Mouse (Mus musculus) MEL (cell line): Measurements from ENCODE around the gene Bmpr2. TPM values are rescaled to one million over a fixed set of nuclear protein-coding genes. Genes with fewer than 3 reads are reported as not detected.

Source experiments
- DNase-seq: peaks from one replicate; pipeline ENCODE4 v3.0.0; 2011; ENCODE audit warnings: low read depth, low spot score
- H3K27ac ChIP-seq: 2 replicates; pipeline ENCODE4 v1.5.1; 2012; ENCODE audit warnings: low read depth, mild to moderate bottlenecking, control low read depth, low read length, moderate library complexity; ENCODE audit not compliant: control insufficient read depth
- H3K27me3 ChIP-seq, 2 experiments: fragments of 150-350 bp in 1 of 2; sonication (generic) in 1 of 2; 2 replicates each; pipeline ENCODE4 v1.6.1; 2012; ENCODE audit warnings: low read length in 2 of 2, mild to moderate bottlenecking in 2 of 2, improper control_type of control experiment in 1 of 2, moderate library complexity in 1 of 2; ENCODE audit not compliant: insufficient read depth in 2 of 2, control insufficient read depth in 1 of 2
- H3K36me3 ChIP-seq, 2 experiments: 2 replicates each; pipeline ENCODE4 v1.6.1; 2012 to 2014; ENCODE audit warnings: low read length in 2 of 2, improper control_type of control experiment in 1 of 2, inconsistent platforms in 1 of 2, mild to moderate bottlenecking in 1 of 2; ENCODE audit not compliant: insufficient read depth in 2 of 2, control insufficient read depth in 1 of 2
- H3K4me1 ChIP-seq, 2 experiments: fragments of 150-350 bp in 1 of 2; sonication (generic) in 1 of 2; 2 replicates each; pipeline ENCODE4 v1.6.1; 2012; ENCODE audit warnings: low read length in 2 of 2, improper control_type of control experiment in 1 of 2, mild to moderate bottlenecking in 1 of 2; ENCODE audit not compliant: insufficient read depth in 2 of 2, control insufficient read depth in 1 of 2
- H3K4me3 ChIP-seq, 2 experiments: fragments of 150-350 bp in 1 of 2; sonication (generic) in 1 of 2; 2 replicates each; pipeline ENCODE4 v1.5.1; 2012; ENCODE audit warnings: low read depth in 2 of 2, low read length in 2 of 2, mild to moderate bottlenecking in 2 of 2, moderate library complexity in 2 of 2, control low read depth in 1 of 2, improper control_type of control experiment in 1 of 2; ENCODE audit not compliant: control insufficient read depth in 1 of 2, insufficient read depth in 1 of 2
- H3K79me2 ChIP-seq: 2 replicates; pipeline ENCODE4 v1.6.1; 2012; ENCODE audit warnings: mild to moderate bottlenecking, low read length, moderate library complexity; ENCODE audit not compliant: control insufficient read depth, poor library complexity, insufficient read depth
- H3K9ac ChIP-seq: 2 replicates; pipeline ENCODE4 v1.6.1; 2012; ENCODE audit warnings: low read depth, mild to moderate bottlenecking, control low read depth, low read length, moderate library complexity; ENCODE audit not compliant: control insufficient read depth, poor library complexity, severe bottlenecking
- H3K9me3 ChIP-seq: fragments of 150-350 bp; sonication (generic); replicated peaks from 2 replicates; pipeline ENCODE4 v1.6.1; 2012; ENCODE audit warnings: mild to moderate bottlenecking, low read length, improper control_type of control experiment, moderate library complexity; ENCODE audit not compliant: insufficient read depth
- BHLHE40 ChIP-seq: IDR thresholded peaks from 2 replicates; pipeline ENCODE4 v1.6.1; 2012; ENCODE audit warnings: low read depth, mild to moderate bottlenecking, inconsistent platforms, low read length, improper control_type of control experiment, borderline replicate concordance
- CHD1 ChIP-seq: IDR thresholded peaks from 2 replicates; pipeline ENCODE4 v1.6.1; 2012; ENCODE audit warnings: low read depth, mild to moderate bottlenecking, inconsistent platforms, low read length, improper control_type of control experiment
- CHD2 ChIP-seq: IDR thresholded peaks from 2 replicates; pipeline ENCODE4 v1.6.1; 2011; ENCODE audit warnings: low read length, improper control_type of control experiment
- CTCF ChIP-seq, 3 experiments: IDR thresholded peaks in 2 of 3; conservative IDR thresholded peaks in 1 of 3; 2 replicates each; pipeline ENCODE4 v1.5.1; 2011 to 2012; ENCODE audit warnings: low read length in 3 of 3, low read depth in 2 of 3, mild to moderate bottlenecking in 2 of 3, improper control_type of control experiment in 1 of 3, inconsistent platforms in 1 of 3, mixed read lengths in 1 of 3, moderate library complexity in 1 of 3; ENCODE audit not compliant: control insufficient read depth in 1 of 3, insufficient read depth in 1 of 3, poor library complexity in 1 of 3, severe bottlenecking in 1 of 3
- E2F4 ChIP-seq: IDR thresholded peaks from 2 replicates; pipeline ENCODE4 v1.6.1; 2011; ENCODE audit warnings: low read depth, low read length, improper control_type of control experiment, borderline replicate concordance
- ELF1 ChIP-seq: IDR thresholded peaks from 2 replicates; pipeline ENCODE4 v1.6.1; 2014; ENCODE audit warnings: low read depth, mild to moderate bottlenecking, inconsistent platforms, low read length, improper control_type of control experiment, moderate library complexity
- EP300 ChIP-seq, 2 experiments: IDR thresholded peaks; 2 replicates each; pipeline ENCODE4 v1.6.1; 2011; ENCODE audit warnings: improper control_type of control experiment in 2 of 2, low read length in 2 of 2, low read depth in 1 of 2, mild to moderate bottlenecking in 1 of 2
- ETS1 ChIP-seq: IDR thresholded peaks from 2 replicates; pipeline ENCODE4 v1.6.1; 2012; ENCODE audit warnings: low read depth, mild to moderate bottlenecking, inconsistent platforms, low read length, improper control_type of control experiment, moderate library complexity
- GABPA ChIP-seq: IDR thresholded peaks from 2 replicates; pipeline ENCODE4 v1.6.1; 2012; ENCODE audit warnings: low read depth, mild to moderate bottlenecking, inconsistent platforms, low read length, improper control_type of control experiment, moderate library complexity
- HCFC1 ChIP-seq: IDR thresholded peaks from 2 replicates; pipeline ENCODE4 v1.6.1; 2012; ENCODE audit warnings: low read depth, mild to moderate bottlenecking, inconsistent platforms, low read length, improper control_type of control experiment, moderate library complexity
- JUND ChIP-seq: IDR thresholded peaks from 2 replicates; pipeline ENCODE4 v1.6.1; 2011; ENCODE audit warnings: low read depth, mild to moderate bottlenecking, improper control_type of control experiment, low read length
- KAT2A ChIP-seq: conservative IDR thresholded peaks from 2 replicates; pipeline ENCODE4 v1.6.1; 2012; ENCODE audit warnings: low read depth, low read length, improper control_type of control experiment, inconsistent platforms
- MAFK ChIP-seq: IDR thresholded peaks from 2 replicates; pipeline ENCODE4 v1.6.1; 2011; ENCODE audit warnings: low read depth, mild to moderate bottlenecking, low read length, improper control_type of control experiment, borderline replicate concordance
- MAX ChIP-seq: IDR thresholded peaks from 2 replicates; pipeline ENCODE4 v1.6.1; 2011; ENCODE audit warnings: low read length, improper control_type of control experiment
- MAZ ChIP-seq: IDR thresholded peaks from 2 replicates; pipeline ENCODE4 v1.6.1; 2012; ENCODE audit warnings: low read depth, mild to moderate bottlenecking, inconsistent platforms, low read length, improper control_type of control experiment
- MEF2A ChIP-seq: IDR thresholded peaks from 2 replicates; pipeline ENCODE4 v1.6.1; 2014; ENCODE audit warnings: low read depth, mild to moderate bottlenecking, inconsistent platforms, low read length, improper control_type of control experiment; ENCODE audit not compliant: poor library complexity, insufficient replicate concordance, severe bottlenecking; ENCODE audit errors: extremely low read depth
- MXI1 ChIP-seq: IDR thresholded peaks from 2 replicates; pipeline ENCODE4 v1.6.1; 2011; ENCODE audit warnings: mild to moderate bottlenecking, low read depth, low read length, improper control_type of control experiment
- MYB ChIP-seq: IDR thresholded peaks from 2 replicates; pipeline ENCODE4 v1.6.1; 2011; ENCODE audit warnings: mild to moderate bottlenecking, low read depth, low read length, improper control_type of control experiment
- NELFE ChIP-seq: IDR thresholded peaks from 2 replicates; pipeline ENCODE4 v1.6.1; 2011; ENCODE audit warnings: low read depth, low read length, improper control_type of control experiment
- NRF1 ChIP-seq: IDR thresholded peaks from 2 replicates; pipeline ENCODE4 v1.6.1; 2014; ENCODE audit warnings: low read depth, mild to moderate bottlenecking, inconsistent platforms, low read length, improper control_type of control experiment, moderate library complexity; ENCODE audit not compliant: poor library complexity, insufficient read depth, severe bottlenecking
- POLR2A ChIP-seq, 2 experiments: IDR thresholded peaks; 2 replicates each; pipeline ENCODE4 v1.6.1; 2011 to 2012; ENCODE audit warnings: low read length in 2 of 2, mild to moderate bottlenecking in 2 of 2, control low read depth in 1 of 2, improper control_type of control experiment in 1 of 2, low read depth in 1 of 2, moderate library complexity in 1 of 2; ENCODE audit not compliant: control insufficient read depth in 1 of 2, insufficient read depth in 1 of 2, poor library complexity in 1 of 2
- POLR2AphosphoS2 ChIP-seq: IDR thresholded peaks from 2 replicates; pipeline ENCODE4 v1.6.1; 2011; ENCODE audit warnings: low read length, improper control_type of control experiment
- RAD21 ChIP-seq: IDR thresholded peaks from 2 replicates; pipeline ENCODE4 v1.6.1; 2011; ENCODE audit warnings: mild to moderate bottlenecking, low read depth, low read length, improper control_type of control experiment
- RCOR1 ChIP-seq: IDR thresholded peaks from 2 replicates; pipeline ENCODE4 v1.6.1; 2012; ENCODE audit warnings: low read depth, mild to moderate bottlenecking, inconsistent platforms, low read length, improper control_type of control experiment
- SMC3 ChIP-seq: IDR thresholded peaks from 2 replicates; pipeline ENCODE4 v1.6.1; 2011; ENCODE audit warnings: low read depth, low read length, improper control_type of control experiment
- TAL1 ChIP-seq: IDR thresholded peaks from 2 replicates; pipeline ENCODE4 v1.6.1; 2012; ENCODE audit warnings: mild to moderate bottlenecking, inconsistent platforms, low read length, moderate library complexity, mixed read lengths
- TBP ChIP-seq: IDR thresholded peaks from 2 replicates; pipeline ENCODE4 v1.8.0; 2011; ENCODE audit warnings: low read depth, low read length, improper control_type of control experiment
- TCF12 ChIP-seq: IDR thresholded peaks from 2 replicates; pipeline ENCODE4 v1.6.1; 2014; ENCODE audit warnings: low read depth, mild to moderate bottlenecking, inconsistent platforms, low read length, improper control_type of control experiment, moderate library complexity
- UBTF ChIP-seq: IDR thresholded peaks from 2 replicates; pipeline ENCODE4 v1.6.1; 2012; ENCODE audit warnings: low read depth, mild to moderate bottlenecking, inconsistent platforms, low read length, improper control_type of control experiment, moderate library complexity, borderline replicate concordance; ENCODE audit not compliant: insufficient read depth
- USF1 ChIP-seq: IDR thresholded peaks from 2 replicates; pipeline ENCODE4 v1.6.1; 2014; ENCODE audit warnings: low read depth, mild to moderate bottlenecking, inconsistent platforms, low read length, improper control_type of control experiment, moderate library complexity
- USF2 ChIP-seq, 2 experiments: IDR thresholded peaks; 2 replicates each; pipeline ENCODE4 v1.6.1; 2011 to 2012; ENCODE audit warnings: improper control_type of control experiment in 2 of 2, low read length in 2 of 2, borderline replicate concordance in 1 of 2, inconsistent platforms in 1 of 2, low read depth in 1 of 2, mild to moderate bottlenecking in 1 of 2; ENCODE audit not compliant: insufficient read depth in 1 of 2
- ZC3H11A ChIP-seq: IDR thresholded peaks from 2 replicates; pipeline ENCODE4 v1.6.1; 2012; ENCODE audit warnings: low read depth, mild to moderate bottlenecking, inconsistent platforms, low read length, improper control_type of control experiment
- ZKSCAN1 ChIP-seq: IDR thresholded peaks from 2 replicates; pipeline ENCODE4 v1.6.1; 2012; ENCODE audit warnings: low read depth, mild to moderate bottlenecking, inconsistent platforms, low read length, improper control_type of control experiment, moderate library complexity
- ZMIZ1 ChIP-seq: IDR thresholded peaks from 2 replicates; pipeline ENCODE4 v1.6.1; 2012; ENCODE audit warnings: low read depth, mild to moderate bottlenecking, inconsistent platforms, low read length, improper control_type of control experiment, moderate library complexity
- ZNF384 ChIP-seq: IDR thresholded peaks from 2 replicates; pipeline ENCODE4 v1.6.1; 2012; ENCODE audit warnings: low read depth, mild to moderate bottlenecking, inconsistent platforms, low read length, improper control_type of control experiment
- polyA plus RNA-seq, 2 experiments: library from polyadenylated mRNA; stranded (reverse) in 1 of 2; unstranded in 1 of 2; fragments of >175 nt in 1 of 2; fragments of >200 nt in 1 of 2; gene quantifications; 2 replicates each; pipeline versions ENCODE4 v1.2.1 to v1.2.4; 2012; ENCODE audit warnings: low replicate concordance in 2 of 2, low read depth in 1 of 2; ENCODE audit not compliant: insufficient read length in 2 of 2, insufficient read depth in 1 of 2, missing spikeins in 1 of 2
- total RNA-seq: library from RNA; depleted of rRNA; stranded (reverse); fragments of 300-350 nt; gene quantifications from 2 replicates; pipeline ENCODE4 v1.2.3, GENCODE M21; 2012

Bmpr2 gene
- total and polyA plus RNA-seq, 3 experiments = 2.3 to 18.6 (median 3.1) TPM

- Histone ChIP-seq H3K79me2 (no peaks in the 10 kb centered on the region; the same call in 1 of the 2 replicates), H3K27me3 (no peaks in the 10 kb centered on the region), H3K9ac (peak overlapping the region; percentile 74), H3K4me3 (peak overlapping the region; percentile 53 to 59), H3K4me1 (peaks cover 12 to 16% of the 10 kb centered on the region in 2 experiments), H3K27ac (peak overlapping the region; percentile 96), H3K9me3 (no peaks in the 10 kb centered on the region), H3K36me3 (peaks cover 0 to 19% of the 10 kb centered on the region in 2 experiments; a peak in 2 of 4 replicates)
- peak; percentile 86 for DNase-seq
- TF ChIP-seq UBTF = no peak
- peak; percentile 62 for TF ChIP-seq POLR2AphosphoS2
- no peak for TF ChIP-seq ZC3H11A
- peak; percentile 44; the same call in 1 of the 2 replicates for TF ChIP-seq MAX
- no peak for TF ChIP-seq JUND
- peak; percentile 47; the same call in 1 of the 2 replicates for TF ChIP-seq HCFC1
- TF ChIP-seq E2F4 = no peak
- peak; percentile 38; the same call in 1 of the 2 replicates for TF ChIP-seq BHLHE40
- TF ChIP-seq RCOR1 = peak; percentile 57
- no peak for TF ChIP-seq SMC3
- TF ChIP-seq POLR2A (IDR thresholded peaks at IDR 0.05; ENCODE audit: control insufficient read depth in 1 of 2, insufficient read depth in 1 of 2, low read depth in 1 of 2, low read length in 2 of 2, poor library complexity in 1 of 2) = peak in 1 of 2 experiments; percentile 74; a peak in 2 of 4 replicates
- TF ChIP-seq MAZ = no peak
- 0 out of 2 replicates have a peak, but pooled peaks have one; percentile 21 for TF ChIP-seq CHD1
- no peak for TF ChIP-seq TAL1
- TF ChIP-seq ZKSCAN1 = no peak
- peak; percentile 84 for TF ChIP-seq TBP
- no peak for TF ChIP-seq NRF1
- no peak for TF ChIP-seq MAFK
- TF ChIP-seq MEF2A = 0 out of 2 replicates have a peak, but pooled peaks have one; percentile 12
- no peak for TF ChIP-seq RAD21
- peak; percentile 65; the same call in 1 of the 2 replicates for TF ChIP-seq NELFE
- TF ChIP-seq ETS1 = peak; percentile 89
- TF ChIP-seq CHD2 = no peak
- peak; percentile 71 for TF ChIP-seq MXI1
- TF ChIP-seq USF2 (IDR thresholded peaks at IDR 0.05; ENCODE audit: borderline replicate concordance in 1 of 2, insufficient read depth in 1 of 2, low read depth in 1 of 2, low read length in 2 of 2) = no peak
- no peak for TF ChIP-seq GABPA
- no peak; the same call in 1 of the 2 replicates for TF ChIP-seq ZMIZ1
- no peak for TF ChIP-seq CTCF (IDR thresholded peaks at IDR 0.05 in 2 of 3, conservative IDR thresholded peaks at IDR 0.05 in 1 of 3; ENCODE audit: control insufficient read depth in 1 of 3, insufficient read depth in 1 of 3, low read depth in 2 of 3, low read length in 3 of 3, poor library complexity in 1 of 3, severe bottlenecking in 1 of 3)
- peak; percentile 77 for TF ChIP-seq MYB
- TF ChIP-seq ELF1 = no peak
- no peak; the same call in 1 of the 2 replicates for TF ChIP-seq ZNF384
- TF ChIP-seq KAT2A = no peak
- peak; percentile 60 to 87 for TF ChIP-seq EP300 (IDR thresholded peaks at IDR 0.05; ENCODE audit: low read depth in 1 of 2, low read length in 2 of 2)
- TF ChIP-seq USF1 = no peak
- peak; percentile 77 for TF ChIP-seq TCF12
These were observed 23.4 kb upstream of the Bmpr2 start for GRCm38 (mm10) chr1:59739577-59740354.
